Mouse (Mus musculus): Measurements from ENCODE around the gene Pygo2. TPM values are rescaled to one million over a fixed set of nuclear protein-coding genes. Genes with fewer than 3 reads are reported as not detected.
"Not testable (repeated sequence)": the region's sequence is repeated elsewhere in the genome, so short reads cannot be mapped to it uniquely, and the experiment has no call there.

Gene Pygo2
- polyA plus RNA-seq, 1 experiment from 2014 or later, result 55.8 TPM

DNA sequence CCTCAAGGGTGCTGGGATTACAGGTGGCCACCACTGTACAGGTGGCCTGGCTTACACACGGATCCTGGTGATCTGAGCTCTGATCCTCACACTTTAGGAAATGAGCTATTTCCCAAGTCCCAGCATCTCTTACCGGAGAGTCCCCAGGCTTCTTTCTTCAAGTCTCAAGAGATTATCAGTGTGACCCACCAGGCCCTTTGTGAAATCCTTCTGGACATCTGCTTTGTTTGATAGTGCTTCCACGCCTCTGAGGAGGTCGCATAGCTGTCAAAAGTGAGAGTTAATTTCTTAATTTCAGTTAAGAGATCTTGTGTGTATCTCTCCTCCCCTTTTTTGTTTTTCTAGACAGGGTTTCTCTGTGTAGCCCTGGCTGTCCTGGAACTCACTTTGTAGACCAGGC is 4.1 kb upstream of the Pygo2 start:
- no peak overlapping the region for H3K4me3 ChIP-seq (ENCODE audit: low read depth, low read length)
- 90% methylated on average over 4 of the region's 4 CpGs for WGBS
- no peak overlapping the region for H3K4me2 ChIP-seq (ENCODE audit: low read depth, low read length)
- no peak for ATAC-seq (replicated peaks; ENCODE audit: insufficient number of reproducible peaks, low FRiP score, low TSS enrichment, low read depth)
- peaks cover 3% of the 10 kb centered on the region; the same call in 1 of the 2 replicates for H3K4me1 ChIP-seq (ENCODE audit: control insufficient read depth, insufficient read depth, low read length)
- H3K27me3 ChIP-seq (ENCODE audit: control insufficient read depth, insufficient read depth, low read length), result no peaks in the 10 kb centered on the region
- DNase-seq (ENCODE audit: low spot score), result no peak
- peaks cover 6% of the 10 kb centered on the region; the same call in 1 of the 2 replicates for H3K36me3 ChIP-seq (replicated peaks; ENCODE audit: control insufficient read depth, insufficient read depth, low read depth, low read length)
- no peaks in the 10 kb centered on the region for H3K9me3 ChIP-seq (replicated peaks; ENCODE audit: control insufficient read depth, low read length)
- no peak overlapping the region for H3K27ac ChIP-seq (replicated peaks; ENCODE audit: low read depth, low read length)
- H3K9ac ChIP-seq (replicated peaks; ENCODE audit: low read length), result no peak overlapping the region

DNA sequence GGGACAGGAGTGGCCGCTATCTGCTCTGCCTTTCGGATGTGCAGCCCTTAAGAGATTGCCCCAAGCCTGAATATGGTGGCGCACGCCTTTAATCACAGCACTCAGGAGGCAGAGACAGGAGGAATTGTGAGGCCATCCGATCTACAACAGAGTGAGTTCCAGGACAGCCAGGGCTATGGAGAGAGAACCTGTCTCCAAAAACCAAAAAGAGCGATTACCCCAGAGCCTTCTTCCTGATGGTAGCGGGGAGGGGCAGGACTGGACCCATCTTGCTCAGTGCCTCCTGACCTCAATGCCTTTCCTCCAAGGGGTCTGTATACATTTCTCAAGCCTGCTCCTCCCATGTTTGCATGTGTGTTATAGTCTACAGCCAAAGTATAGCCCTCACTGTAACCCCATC is 993 bp upstream of the Pygo2 start:
- H3K27ac ChIP-seq (replicated peaks; ENCODE audit: low read depth, low read length); H3K4me3 ChIP-seq (ENCODE audit: low read depth, low read length); ATAC-seq (replicated peaks; ENCODE audit: insufficient number of reproducible peaks, low FRiP score, low TSS enrichment, low read depth); H3K27me3 ChIP-seq (ENCODE audit: control insufficient read depth, insufficient read depth, low read length); DNase-seq (ENCODE audit: low spot score); H3K4me1 ChIP-seq (ENCODE audit: control insufficient read depth, insufficient read depth, low read length); H3K4me2 ChIP-seq (ENCODE audit: low read depth, low read length); H3K9ac ChIP-seq (replicated peaks; ENCODE audit: low read length); H3K9me3 ChIP-seq (replicated peaks; ENCODE audit: control insufficient read depth, low read length): not testable (repeated sequence)
- H3K36me3 ChIP-seq (replicated peaks; ENCODE audit: control insufficient read depth, insufficient read depth, low read depth, low read length), result peaks cover 13% of the 10 kb centered on the region
- whole genome bisulfite sequencing, result 94% methylated on average over 6 of the region's 7 CpGs

GRCm38 (mm10) chr3:89432606-89433005 is 2.6 kb downstream of the Pygo2 start:
- Histone ChIP-seq H3K9me3 (replicated peaks; ENCODE audit: control insufficient read depth, low read length) (no peaks in the 10 kb centered on the region), H3K4me1 (ENCODE audit: control insufficient read depth, insufficient read depth, low read length) (no peaks in the 10 kb centered on the region; the same call in 1 of the 2 replicates), H3K27me3 (ENCODE audit: control insufficient read depth, insufficient read depth, low read length) (no peaks in the 10 kb centered on the region), H3K27ac (replicated peaks; ENCODE audit: low read depth, low read length) (no peak overlapping the region), H3K4me2 (ENCODE audit: low read depth, low read length) (no peak overlapping the region), H3K4me3 (ENCODE audit: low read depth, low read length) (no peak overlapping the region), H3K9ac (replicated peaks; ENCODE audit: low read length) (no peak overlapping the region), H3K36me3 (replicated peaks; ENCODE audit: control insufficient read depth, insufficient read depth, low read depth, low read length) (peaks cover 7% of the 10 kb centered on the region)
- no peak for ATAC-seq (replicated peaks; ENCODE audit: insufficient number of reproducible peaks, low FRiP score, low TSS enrichment, low read depth)
- DNase-seq (ENCODE audit: low spot score), result no peak
- 91% methylated on average over 5 of the region's 8 CpGs for WGBS

DNA sequence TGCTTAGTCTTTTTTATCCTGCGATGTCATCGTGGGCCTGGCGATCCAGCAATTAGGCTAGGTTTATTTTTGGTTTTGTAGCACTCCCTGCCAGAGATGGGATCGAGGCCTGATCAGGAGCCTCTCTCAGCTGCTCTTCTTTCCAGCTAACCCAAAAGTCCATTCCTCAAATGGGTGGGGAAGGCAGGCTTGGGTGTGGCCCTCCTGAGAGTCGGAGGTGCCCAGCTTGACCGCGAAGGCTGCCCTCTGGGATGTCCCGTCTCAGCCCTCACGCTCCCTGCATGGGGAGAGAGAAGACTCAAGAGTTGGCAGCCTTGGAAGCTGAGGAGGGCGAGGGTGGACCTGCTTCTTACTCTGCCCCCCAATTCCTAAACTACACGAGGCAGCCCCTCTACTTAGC is 4.5 kb downstream of the Pygo2 start:
- peaks cover 7% of the 10 kb centered on the region for H3K36me3 ChIP-seq (replicated peaks; ENCODE audit: control insufficient read depth, insufficient read depth, low read depth, low read length)
- no peak overlapping the region for H3K27ac ChIP-seq (replicated peaks; ENCODE audit: low read depth, low read length)
- DNase-seq (ENCODE audit: low spot score), result no peak

DNA sequence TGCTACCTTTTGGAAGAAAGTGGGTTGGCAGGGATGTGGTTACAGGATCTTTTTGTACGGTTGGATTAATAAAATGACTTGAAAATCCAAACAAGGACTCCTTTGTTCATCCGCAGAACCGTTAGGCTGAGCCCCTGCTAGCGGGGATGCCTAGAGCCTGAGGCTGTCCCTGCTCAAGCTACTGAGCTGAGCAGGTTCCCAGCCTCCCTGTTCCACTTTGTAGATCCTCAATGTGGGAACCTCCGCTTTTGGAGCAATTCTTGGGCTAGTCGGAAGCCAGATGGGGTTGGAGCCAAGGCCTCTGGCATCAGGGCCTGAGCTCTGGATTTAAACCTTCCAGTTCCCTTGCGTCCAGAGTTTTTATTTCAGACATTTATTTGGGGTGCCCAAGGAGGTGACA is 5.0 kb downstream of the Pygo2 start:
- H3K4me3 ChIP-seq (ENCODE audit: low read depth, low read length), result no peak overlapping the region
- H3K27me3 ChIP-seq (ENCODE audit: control insufficient read depth, insufficient read depth, low read length), result no peaks in the 10 kb centered on the region
- no peak for DNase-seq (ENCODE audit: low spot score)
- H3K4me1 ChIP-seq (ENCODE audit: control insufficient read depth, insufficient read depth, low read length), result no peaks in the 10 kb centered on the region; the same call in 1 of the 2 replicates
- no peak overlapping the region for H3K4me2 ChIP-seq (ENCODE audit: low read depth, low read length)
- peaks cover 7% of the 10 kb centered on the region for H3K36me3 ChIP-seq (replicated peaks; ENCODE audit: control insufficient read depth, insufficient read depth, low read depth, low read length)
- no peak for ATAC-seq (replicated peaks; ENCODE audit: insufficient number of reproducible peaks, low FRiP score, low TSS enrichment, low read depth)
- H3K27ac ChIP-seq (replicated peaks; ENCODE audit: low read depth, low read length), result no peak overlapping the region
- 53% methylated on average over 7 of the region's 7 CpGs for WGBS
- no peak overlapping the region for H3K9ac ChIP-seq (replicated peaks; ENCODE audit: low read length)
- no peaks in the 10 kb centered on the region for H3K9me3 ChIP-seq (replicated peaks; ENCODE audit: control insufficient read depth, low read length)

More for the DNA sequence above, 4.5 kb downstream of the Pygo2 start:
- Histone ChIP-seq H3K9ac (replicated peaks; ENCODE audit: low read length) (no peak overlapping the region), H3K4me3 (ENCODE audit: low read depth, low read length) (no peak overlapping the region), H3K4me1 (ENCODE audit: control insufficient read depth, insufficient read depth, low read length) (no peaks in the 10 kb centered on the region; the same call in 1 of the 2 replicates), H3K9me3 (replicated peaks; ENCODE audit: control insufficient read depth, low read length) (no peaks in the 10 kb centered on the region), H3K4me2 (ENCODE audit: low read depth, low read length) (no peak overlapping the region), H3K27me3 (ENCODE audit: control insufficient read depth, insufficient read depth, low read length) (no peaks in the 10 kb centered on the region)
- 74% methylated on average over 11 of the region's 11 CpGs for WGBS
- ATAC-seq (replicated peaks; ENCODE audit: insufficient number of reproducible peaks, low FRiP score, low TSS enrichment, low read depth), result no peak

DNA sequence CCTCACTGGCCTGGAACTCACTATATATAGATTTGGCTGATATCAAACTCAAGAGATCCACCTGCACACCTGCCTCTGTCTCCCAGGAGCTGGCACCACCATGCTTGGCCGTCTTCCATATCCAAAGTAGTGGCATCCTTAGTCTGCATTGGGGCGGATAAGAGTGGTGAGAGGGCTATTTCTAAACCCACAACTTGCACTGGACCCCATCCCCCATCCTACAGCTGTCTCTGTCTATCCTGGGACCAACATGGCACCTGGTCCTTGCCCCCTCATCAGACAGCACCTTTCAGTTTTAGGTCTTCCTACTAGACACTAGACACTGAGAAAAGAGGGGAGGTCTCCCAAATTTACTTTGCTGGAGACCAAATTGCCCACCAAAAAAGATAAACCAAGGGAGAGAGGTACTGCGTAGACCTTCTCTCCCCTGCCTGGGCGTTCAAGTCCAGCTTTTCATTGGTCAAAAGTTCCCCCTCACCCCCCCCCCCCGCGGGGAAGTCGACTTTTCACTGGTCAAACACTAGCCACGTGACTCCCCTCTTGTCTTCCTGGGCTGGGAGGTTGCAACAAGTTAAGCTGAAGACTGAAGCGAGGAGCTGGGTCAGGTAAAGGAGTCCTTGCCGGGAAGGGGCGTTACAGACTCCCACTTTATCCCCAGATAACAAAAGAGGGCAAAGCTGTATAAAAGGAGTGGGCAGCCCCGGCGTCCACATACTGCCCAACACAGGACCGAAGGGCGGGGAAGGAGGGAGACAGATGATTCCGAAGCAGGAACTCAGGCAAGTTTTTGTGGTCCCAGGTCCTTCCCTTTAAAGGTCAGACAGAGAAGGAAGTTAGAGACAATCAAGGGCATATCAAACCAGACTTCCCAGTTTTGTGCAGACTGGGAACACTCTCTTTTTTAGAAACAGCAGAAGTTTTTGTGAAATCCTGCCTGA is 6.4 kb downstream of the Pygo2 start, which contains the start of gene Pbxip1:
TSS of gene Pbxip1 (plus strand) at position 531 of the 938 bp plus-strand sequence.
- H3K27ac ChIP-seq (replicated peaks; ENCODE audit: low read depth, low read length), result peak within 1 kb of the TSS; percentile 47
- H3K9me3 ChIP-seq (replicated peaks; ENCODE audit: control insufficient read depth, low read length), result no peaks in the 10 kb centered on the region
- 5% methylated on average over 16 of the region's 16 CpGs for WGBS
- no peaks in the 10 kb centered on the region; the same call in 1 of the 2 replicates for H3K4me1 ChIP-seq (ENCODE audit: control insufficient read depth, insufficient read depth, low read length)
- DNase-seq (ENCODE audit: low spot score) (peak; percentile 89), ATAC-seq (replicated peaks; ENCODE audit: insufficient number of reproducible peaks, low FRiP score, low TSS enrichment, low read depth) (peak; percentile 73)
- H3K4me3 ChIP-seq (ENCODE audit: low read depth, low read length), result peak within 1 kb of the TSS; percentile 51
- H3K27me3 ChIP-seq (ENCODE audit: control insufficient read depth, insufficient read depth, low read length), result no peaks in the 10 kb centered on the region
- H3K9ac ChIP-seq (replicated peaks; ENCODE audit: low read length), result peak within 1 kb of the TSS; percentile 69
- H3K4me2 ChIP-seq (ENCODE audit: low read depth, low read length), result peak within 1 kb of the TSS; percentile 67
- peaks cover 7% of the 10 kb centered on the region for H3K36me3 ChIP-seq (replicated peaks; ENCODE audit: control insufficient read depth, insufficient read depth, low read depth, low read length)

DNA sequence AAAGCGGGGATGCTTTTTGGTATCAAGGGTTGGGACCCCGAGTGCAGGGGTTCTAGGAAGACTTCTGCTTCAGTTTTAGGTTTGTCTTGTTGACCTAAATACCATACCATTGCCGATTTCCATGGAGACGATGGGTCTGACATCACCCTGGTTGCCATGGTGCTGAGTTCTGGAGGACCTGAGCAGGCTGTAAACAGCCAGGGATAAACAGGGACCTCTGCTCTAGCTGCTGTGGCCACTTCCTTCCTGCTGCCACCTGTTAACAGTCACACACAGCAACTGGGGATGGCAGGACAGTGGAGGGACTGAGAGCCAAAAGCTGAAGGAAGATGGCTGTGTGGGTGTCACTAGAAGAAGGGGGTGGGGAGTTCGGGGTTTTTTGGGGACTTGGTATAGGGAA is 7.3 kb downstream of the Pygo2 start:
- Histone ChIP-seq H3K9me3 (replicated peaks; ENCODE audit: control insufficient read depth, low read length) (no peaks in the 10 kb centered on the region), H3K27ac (replicated peaks; ENCODE audit: low read depth, low read length) (no peak overlapping the region), H3K36me3 (replicated peaks; ENCODE audit: control insufficient read depth, insufficient read depth, low read depth, low read length) (peaks cover 7% of the 10 kb centered on the region), H3K4me2 (ENCODE audit: low read depth, low read length) (peak overlapping the region; percentile 67), H3K27me3 (ENCODE audit: control insufficient read depth, insufficient read depth, low read length) (no peaks in the 10 kb centered on the region), H3K4me1 (ENCODE audit: control insufficient read depth, insufficient read depth, low read length) (no peaks in the 10 kb centered on the region; the same call in 1 of the 2 replicates), H3K4me3 (ENCODE audit: low read depth, low read length) (peak overlapping the region; percentile 51), H3K9ac (replicated peaks; ENCODE audit: low read length) (peak overlapping the region; percentile 69)
- 34% methylated on average over 5 of the region's 5 CpGs for WGBS
- no peak for ATAC-seq (replicated peaks; ENCODE audit: insufficient number of reproducible peaks, low FRiP score, low TSS enrichment, low read depth)
- DNase-seq (ENCODE audit: low spot score), result peak; percentile 28

- H3K4me2 ChIP-seq (ENCODE audit: low read depth, low read length), result no peak overlapping the region
- no peaks in the 10 kb centered on the region for H3K27me3 ChIP-seq (ENCODE audit: control insufficient read depth, insufficient read depth, low read length)
- no peak overlapping the region for H3K27ac ChIP-seq (replicated peaks; ENCODE audit: low read depth, low read length)
- WGBS, result 92% methylated on average over 2 of the region's 2 CpGs
- no peak for ATAC-seq (replicated peaks; ENCODE audit: insufficient number of reproducible peaks, low FRiP score, low TSS enrichment, low read depth)
- H3K4me1 ChIP-seq (ENCODE audit: control insufficient read depth, insufficient read depth, low read length), result no peaks in the 10 kb centered on the region; the same call in 1 of the 2 replicates
- no peaks in the 10 kb centered on the region for H3K36me3 ChIP-seq (replicated peaks; ENCODE audit: control insufficient read depth, insufficient read depth, low read depth, low read length)
- H3K9ac ChIP-seq (replicated peaks; ENCODE audit: low read length), result no peak overlapping the region
- no peak for DNase-seq (ENCODE audit: low spot score)
- H3K9me3 ChIP-seq (replicated peaks; ENCODE audit: control insufficient read depth, low read length), result no peaks in the 10 kb centered on the region
- H3K4me3 ChIP-seq (ENCODE audit: low read depth, low read length), result no peak overlapping the region
Measured at GRCm38 (mm10) chr3:89440691-89441090, 10.7 kb downstream of the Pygo2 start.

Measured in embryonic facial prominence, embryonic 11.5 days (tissue).